In genomic region chr16:7081074-7081568, GRCm38 (mm10) we compare ENCODE assay signal across 13 mouse cellular contexts.
A peak's percentile ranks its signal among the peaks of the same experiment; 100 is the strongest.
DNase-seq lines count a peak whose midpoint lies in the region; ATAC-seq and TF ChIP-seq lines count a peak whose summit lies in the region.
"Had no signal": no experiment of that assay in that cellular context is flagged by ENCODE, and none has a peak within 500 bp of the region (broad histone marks: within the 10 kb centered on the region; RNA-seq: fewer than 3 reads in every experiment).

No protein-coding gene starts in this region.

- no peak overlapping the region for H3ac ChIP-seq in myocyte (ENCODE audit: control insufficient read depth, insufficient read length)

- no peaks in the 10 kb centered on the region for H3K79me2 ChIP-seq in myocyte (ENCODE audit: control insufficient read depth, insufficient read depth)

- no peak for DNase-seq in gastrocnemius, adult 2 months
- DNase-seq in gastrocnemius, adult 18-20 months (ENCODE audit: low spot score) = no peak
- DNase-seq in cerebellum, postnatal 36 days = peak; percentile 68 to 69
- no peak for DNase-seq in spleen, postnatal 14 days (ENCODE audit: low spot score in 2 of 2)
- DNase-seq: adrenal gland, adult 8-10 months; B cell, adult 2 months; kidney, postnatal 36 days had no signal

- H3K27me3 ChIP-seq in midbrain, embryonic 13.5 days = no peaks in the 10 kb centered on the region
- no peaks in the 10 kb centered on the region for H3K27me3 ChIP-seq in midbrain, embryonic 15.5 days (replicated peaks)
- H3K27me3 ChIP-seq in myocyte (ENCODE audit: control insufficient read depth, insufficient read depth, insufficient read length) = no peaks in the 10 kb centered on the region
- H3K27me3 ChIP-seq: heart, embryonic 15.5 days had no signal

- H3K36me3 ChIP-seq in midbrain, embryonic 13.5 days = no peaks in the 10 kb centered on the region
- H3K36me3 ChIP-seq in midbrain, embryonic 15.5 days (replicated peaks) = no peaks in the 10 kb centered on the region
- no peaks in the 10 kb centered on the region for H3K36me3 ChIP-seq in myocyte (ENCODE audit: control insufficient read depth, insufficient read depth)
- H3K36me3 ChIP-seq: heart, embryonic 15.5 days had no signal

- no peak for TF ChIP-seq CTCF in gastrocnemius, adult 2 months (IDR thresholded peaks at IDR 0.05)

- no peak for TF ChIP-seq POLR2A in myocyte (IDR thresholded peaks at IDR 0.05; ENCODE audit: insufficient read length, low read depth)

- peaks cover 8% of the 10 kb centered on the region for H3K4me1 ChIP-seq in midbrain, embryonic 13.5 days (replicated peaks)
- H3K4me1 ChIP-seq in midbrain, embryonic 15.5 days = no peaks in the 10 kb centered on the region

- intact Hi-C loops in gastrocnemius, adult 2 months (cut with DNase I) = no loop called here

- H3K9me3 ChIP-seq in midbrain, embryonic 13.5 days = no peaks in the 10 kb centered on the region
- no peaks in the 10 kb centered on the region for H3K9me3 ChIP-seq in midbrain, embryonic 15.5 days
- H3K9me3 ChIP-seq: heart, embryonic 15.5 days had no signal

- peak; percentile 43; the same call in 1 of the 2 replicates for ATAC-seq in midbrain, embryonic 13.5 days
- no peak; the same call in 1 of the 2 replicates for ATAC-seq in midbrain, embryonic 15.5 days (replicated peaks)
- ATAC-seq in monocyte, adult 5-6 weeks (replicated peaks; ENCODE audit: insufficient number of reproducible peaks, low FRiP score, low TSS enrichment, poor library complexity, severe bottlenecking) = no peak

- peak overlapping the region; percentile 91 for H3K27ac ChIP-seq in gastrocnemius, adult 2 months
- no peak overlapping the region for H3K27ac ChIP-seq in midbrain, embryonic 13.5 days
- H3K27ac ChIP-seq in midbrain, embryonic 15.5 days = no peak overlapping the region
- H3K27ac ChIP-seq: heart, embryonic 15.5 days had no signal

- no peak overlapping the region for H3K4me2 ChIP-seq in midbrain, embryonic 13.5 days (replicated peaks)
- no peak overlapping the region for H3K4me2 ChIP-seq in midbrain, embryonic 15.5 days
- H3K4me2 ChIP-seq in myocyte (ENCODE audit: low read depth) = no peak overlapping the region
- H3K4me2 ChIP-seq: heart, embryonic 15.5 days; liver, embryonic 11.5 days had no signal

- H3K9ac ChIP-seq in midbrain, embryonic 13.5 days (replicated peaks) = no peak overlapping the region
- no peak overlapping the region for H3K9ac ChIP-seq in midbrain, embryonic 15.5 days
- H3K9ac ChIP-seq: heart, embryonic 15.5 days had no signal

- peak overlapping the region; percentile 39 for H3K4me3 ChIP-seq in gastrocnemius, adult 2 months
- no peak overlapping the region for H3K4me3 ChIP-seq in midbrain, embryonic 13.5 days (replicated peaks)
- no peak overlapping the region for H3K4me3 ChIP-seq in midbrain, embryonic 15.5 days
- no peak overlapping the region for H3K4me3 ChIP-seq in myocyte
- H3K4me3 ChIP-seq: heart, embryonic 15.5 days had no signal

- WGBS in midbrain, embryonic 13.5 days = 78% methylated on average over 3 of the region's 3 CpGs
- WGBS in midbrain, embryonic 15.5 days = 68% methylated on average over 3 of the region's 3 CpGs

TF ChIP-seq in myocyte, 11 proteins besides CTCF, POLR2A, EP300 and RAD21:
- TF ChIP-seq MYOG (IDR thresholded peaks at IDR 0.05; ENCODE audit: control insufficient read depth in 1 of 3, insufficient read depth in 1 of 3, insufficient read length in 2 of 3, low read depth in 2 of 3) (no peak), MYOD1 (IDR thresholded peaks at IDR 0.05; ENCODE audit: control insufficient read depth in 1 of 3, insufficient read length in 2 of 3, low read depth in 2 of 3) (peak in 2 of 3 experiments; percentile 0 to 42)

Comparison
In these comparisons a context has a peak if more than half of its experiments do, and no peak if none do; other contexts are left out.
1. DNase-seq: peak in cerebellum, postnatal 36 days (2 of 2); none in gastrocnemius, adult 2 months (single experiment), gastrocnemius, adult 18-20 months (single experiment) and spleen, postnatal 14 days (0 of 2).